Mouse (Mus musculus) embryonic facial prominence, embryonic 10.5 days (tissue): Measurements from ENCODE around the gene Zfand5. TPM values are rescaled to one million over a fixed set of nuclear protein-coding genes. Genes with fewer than 3 reads are reported as not detected.
A peak's percentile ranks its signal among the peaks of the same experiment; 100 is the strongest.
"Not testable (repeated sequence)": the region's sequence is repeated elsewhere in the genome, so short reads cannot be mapped to it uniquely, and the experiment has no call there.

ENCODE experiments used
- DNase-seq: peaks from one replicate; pipeline ENCODE4 v3.0.0-alpha.2; 2017; ENCODE audit warnings: low spot score
- H3K27ac ChIP-seq: fragments of 300-500 bp; sonication (generic); replicated peaks from 2 replicates; pipeline ENCODE4 v1.5.1; 2016; ENCODE audit warnings: mild to moderate bottlenecking
- H3K27me3 ChIP-seq: fragments of 300-500 bp; sonication (generic); replicated peaks from 2 replicates; pipeline ENCODE4 v1.6.1; 2016; ENCODE audit warnings: low read depth, mild to moderate bottlenecking; ENCODE audit not compliant: poor library complexity, severe bottlenecking
- H3K36me3 ChIP-seq: fragments of 300-500 bp; sonication (generic); replicated peaks from 2 replicates; pipeline ENCODE4 v1.6.1; 2016; ENCODE audit warnings: mild to moderate bottlenecking, moderate library complexity
- H3K4me1 ChIP-seq: fragments of 300-500 bp; sonication (generic); 2 replicates; pipeline ENCODE4 v1.6.1; 2016
- H3K4me3 ChIP-seq: fragments of 300-500 bp; sonication (generic); 2 replicates; pipeline ENCODE4 v1.5.1; 2016; ENCODE audit warnings: mild to moderate bottlenecking, moderate library complexity
- H3K9me3 ChIP-seq: fragments of 300-500 bp; sonication (generic); 2 replicates; pipeline ENCODE4 v1.6.1; 2016; ENCODE audit warnings: mild to moderate bottlenecking
- WGBS: fragments of 180-500 bp; shearing (Covaris S2); methylation state at CpG from one replicate; pipeline ENCODE4 v1.1.7; 2016; 5-methylcytosine and 5-hydroxymethylcytosine counted together
- polyA plus RNA-seq: library from polyadenylated mRNA; unstranded; fragments of >200 nt; fragmentation: Nextera tagmentation; extraction: Ambion mirVana; gene quantifications from 2 replicates; pipeline ENCODE4 v1.2.1, GENCODE M21; 2016

Gene Zfand5
- polyA plus RNA-seq = 96.3 and 99.2 TPM in 2 replicates

DNA sequence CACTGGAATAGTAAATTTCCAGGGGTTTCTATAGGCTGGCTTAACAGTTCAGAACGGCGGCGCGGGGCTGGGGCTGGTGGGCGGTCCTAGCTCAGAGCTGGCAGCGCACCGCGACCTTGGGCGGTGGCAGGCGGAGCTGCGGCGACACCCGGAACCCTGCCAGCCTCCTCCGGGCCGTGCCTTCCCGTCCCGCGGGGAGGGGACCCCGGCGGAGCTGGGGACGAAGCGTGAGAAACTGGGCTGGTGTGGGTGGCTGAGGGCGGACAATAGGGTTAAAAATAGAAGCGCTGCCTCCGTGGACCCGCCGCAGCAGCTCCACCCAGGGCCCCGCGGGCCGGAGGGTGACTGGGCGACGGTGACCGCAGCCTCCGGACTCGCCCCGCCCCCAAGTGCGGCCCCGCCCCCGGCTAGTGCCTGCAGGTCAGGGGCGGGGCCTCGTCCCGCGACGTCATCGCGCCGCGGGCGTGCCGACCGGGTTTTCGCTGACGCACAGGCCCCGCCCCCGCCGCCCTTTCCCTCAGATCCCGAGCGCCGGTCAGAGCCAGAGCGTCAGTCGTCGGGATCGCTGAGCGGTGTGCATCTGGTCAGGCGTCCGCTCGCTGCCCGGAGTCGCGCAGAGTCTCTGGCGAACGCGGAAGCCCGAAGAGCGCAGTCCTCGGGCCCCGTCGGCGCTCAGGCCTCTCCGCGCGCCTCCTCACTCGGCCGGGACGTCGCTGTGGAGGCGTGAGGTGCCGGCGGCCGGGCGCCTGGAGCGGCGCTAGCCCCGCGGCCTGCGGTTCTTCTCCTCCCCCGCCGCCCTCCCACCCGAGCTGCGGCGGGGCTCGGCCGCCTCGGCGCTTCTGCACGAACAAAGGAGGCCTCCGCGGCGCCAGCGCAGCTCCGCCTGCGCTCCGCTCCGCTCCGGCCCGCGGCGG, at the start of gene Zfand5:
Gene Zfand5, plus strand, starts transcription at position 538 of the 914 bp plus-strand sequence.
- Histone ChIP-seq H3K4me1 (peaks cover 17% of the 10 kb centered on the region), H3K36me3 (peaks cover 8% of the 10 kb centered on the region), H3K4me3 (peak within 1 kb of the TSS; percentile 92), H3K27ac (peak within 1 kb of the TSS; percentile 99), H3K27me3 (no peaks in the 10 kb centered on the region), H3K9me3 (no peaks in the 10 kb centered on the region)
- WGBS = under 1% methylated on average over 118 of the region's 118 CpGs
- peak; percentile 99 for DNase-seq

- no peak for DNase-seq
- H3K27me3 ChIP-seq = no peaks in the 10 kb centered on the region
- 73% methylated on average over 4 of the region's 4 CpGs for WGBS
- H3K9me3 ChIP-seq = no peaks in the 10 kb centered on the region
- H3K4me3 ChIP-seq = no peak overlapping the region
- no peaks in the 10 kb centered on the region for H3K36me3 ChIP-seq
- no peaks in the 10 kb centered on the region for H3K4me1 ChIP-seq
- H3K27ac ChIP-seq = no peak overlapping the region
Measured at GRCm38 (mm10) chr19:21227131-21227530, 44.9 kb upstream of the Zfand5 start.

- Histone ChIP-seq H3K9me3 (no peaks in the 10 kb centered on the region), H3K27ac (no peak overlapping the region), H3K36me3 (no peaks in the 10 kb centered on the region), H3K27me3 (no peaks in the 10 kb centered on the region), H3K4me3 (no peak overlapping the region), H3K4me1 (no peaks in the 10 kb centered on the region)
- WGBS = 37% methylated on average over 2 of the region's 2 CpGs
- DNase-seq = no peak
Measured at GRCm38 (mm10) chr19:21227754-21228153, 44.3 kb upstream of the Zfand5 start.

DNA sequence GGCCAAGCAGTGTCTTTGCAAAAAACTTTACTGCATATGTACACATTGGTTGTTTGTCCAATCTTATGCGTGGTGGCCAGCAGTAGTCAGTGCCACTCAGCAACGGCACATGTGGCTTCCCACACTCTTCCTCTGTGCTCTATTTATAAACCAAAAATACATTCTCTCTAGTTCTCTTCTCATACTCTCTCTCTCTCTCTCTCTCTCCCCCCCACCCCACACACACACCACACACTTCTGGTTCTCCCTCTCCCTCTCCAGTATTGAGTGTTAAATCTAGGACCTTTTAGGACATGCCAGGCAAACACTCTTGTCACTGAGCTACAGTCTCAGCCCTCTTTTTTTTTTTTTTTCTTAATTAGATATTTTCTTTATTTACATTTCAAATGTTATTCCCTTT, 23.3 kb upstream of the Zfand5 start:
- not testable (repeated sequence) for H3K4me1 ChIP-seq, H3K36me3 ChIP-seq, DNase-seq, H3K27ac ChIP-seq, H3K27me3 ChIP-seq, H3K4me3 ChIP-seq, H3K9me3 ChIP-seq
- 91% methylated on average over 2 of the region's 2 CpGs for WGBS

DNA sequence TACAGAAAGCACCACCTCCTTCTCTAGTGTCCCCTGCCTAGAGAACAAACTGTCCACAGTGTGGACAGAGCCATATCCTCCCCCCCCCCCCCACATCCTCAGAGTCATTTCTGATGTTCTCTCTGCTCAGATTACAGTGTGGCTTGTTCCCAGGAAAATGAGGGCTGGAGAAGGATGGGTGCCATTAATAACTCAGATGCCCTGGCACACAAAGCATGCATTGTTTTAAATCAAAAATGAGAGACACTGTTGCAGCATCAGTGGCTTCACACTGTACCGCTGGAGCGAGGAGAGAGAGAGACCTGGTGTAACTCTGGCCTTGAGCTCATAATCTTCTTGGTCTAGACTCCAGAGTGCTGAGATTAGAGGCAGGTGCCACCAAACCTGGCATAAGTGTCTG, 18.2 kb upstream of the Zfand5 start:
- 70% methylated on average over 2 of the region's 2 CpGs for WGBS

GRCm38 (mm10) chr19:21255920-21256319, 16.2 kb upstream of the Zfand5 start:
- DNase-seq = no peak
- H3K9me3 ChIP-seq = no peaks in the 10 kb centered on the region
- no peaks in the 10 kb centered on the region for H3K4me1 ChIP-seq
- no peak overlapping the region for H3K27ac ChIP-seq
- 83% methylated on average over 3 of the region's 3 CpGs for WGBS
- no peak overlapping the region for H3K4me3 ChIP-seq
- H3K36me3 ChIP-seq = no peaks in the 10 kb centered on the region
- no peaks in the 10 kb centered on the region for H3K27me3 ChIP-seq

More for the DNA sequence above, 18.2 kb upstream of the Zfand5 start:
- H3K4me1 ChIP-seq = no peaks in the 10 kb centered on the region
- no peaks in the 10 kb centered on the region for H3K27me3 ChIP-seq
- H3K4me3 ChIP-seq = no peak overlapping the region
- H3K27ac ChIP-seq = no peak overlapping the region
- no peaks in the 10 kb centered on the region for H3K36me3 ChIP-seq
- DNase-seq = no peak
- H3K9me3 ChIP-seq = no peaks in the 10 kb centered on the region

- no peak overlapping the region for H3K27ac ChIP-seq
- no peaks in the 10 kb centered on the region for H3K9me3 ChIP-seq
- no peaks in the 10 kb centered on the region for H3K36me3 ChIP-seq
- H3K27me3 ChIP-seq = no peaks in the 10 kb centered on the region
- no peak for DNase-seq
- no peaks in the 10 kb centered on the region for H3K4me1 ChIP-seq
- WGBS = 89% methylated on average over 2 of the region's 2 CpGs
- no peak overlapping the region for H3K4me3 ChIP-seq
Measured at GRCm38 (mm10) chr19:21259453-21259852, 12.6 kb upstream of the Zfand5 start.

DNA sequence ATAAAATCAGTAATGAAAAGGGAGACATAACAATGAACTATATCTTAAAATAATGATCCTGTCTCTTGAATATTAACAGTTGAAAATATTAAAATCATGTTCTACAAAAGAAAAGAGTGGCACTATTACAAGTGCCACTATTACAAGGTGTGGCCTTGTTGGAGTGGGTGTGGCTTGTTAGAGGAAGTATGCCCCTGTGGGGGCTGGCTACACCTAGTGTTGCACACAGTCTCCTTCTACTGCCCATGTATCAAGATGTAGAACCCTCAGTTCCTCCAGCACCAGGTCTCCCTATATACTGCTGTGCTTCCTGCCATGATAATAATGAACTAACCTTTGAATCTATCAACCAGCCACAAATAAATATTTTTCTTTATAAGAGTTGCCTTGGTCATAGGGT, 11.8 kb upstream of the Zfand5 start:
- DNase-seq = no peak
- H3K9me3 ChIP-seq = no peaks in the 10 kb centered on the region
- H3K36me3 ChIP-seq = no peaks in the 10 kb centered on the region
- H3K4me1 ChIP-seq = no peaks in the 10 kb centered on the region
- H3K27ac ChIP-seq = no peak overlapping the region
- H3K27me3 ChIP-seq = no peaks in the 10 kb centered on the region
- H3K4me3 ChIP-seq = no peak overlapping the region

- no peaks in the 10 kb centered on the region for H3K27me3 ChIP-seq
- no peaks in the 10 kb centered on the region for H3K36me3 ChIP-seq
- no peak for DNase-seq
- H3K9me3 ChIP-seq = no peaks in the 10 kb centered on the region
- 34% methylated on average over 8 of the region's 8 CpGs for WGBS
- H3K4me1 ChIP-seq = peaks cover 17% of the 10 kb centered on the region
- peak overlapping the region; percentile 92 for H3K4me3 ChIP-seq
- peak overlapping the region; percentile 99 for H3K27ac ChIP-seq
Measured at GRCm38 (mm10) chr19:21271186-21271585, 892 bp upstream of the Zfand5 start.

GRCm38 (mm10) chr19:21272655-21273284, 692 bp downstream of the Zfand5 start:
- no peaks in the 10 kb centered on the region for H3K9me3 ChIP-seq
- H3K4me3 ChIP-seq = peak overlapping the region; percentile 92
- peaks cover 17% of the 10 kb centered on the region for H3K4me1 ChIP-seq
- peak overlapping the region; percentile 99 for H3K27ac ChIP-seq
- peaks cover 16% of the 10 kb centered on the region for H3K36me3 ChIP-seq
- under 1% methylated on average over 66 of the region's 66 CpGs for WGBS
- DNase-seq = peak; percentile 77
- H3K27me3 ChIP-seq = no peaks in the 10 kb centered on the region

- Histone ChIP-seq H3K4me1 (peaks cover 17% of the 10 kb centered on the region), H3K27me3 (no peaks in the 10 kb centered on the region), H3K27ac (peak overlapping the region; percentile 99), H3K9me3 (no peaks in the 10 kb centered on the region), H3K36me3 (peaks cover 22% of the 10 kb centered on the region), H3K4me3 (peak overlapping the region; percentile 92)
- DNase-seq = no peak
- WGBS = 0% methylated on average over 4 of the region's 4 CpGs
Measured at GRCm38 (mm10) chr19:21273440-21273839, 1.4 kb downstream of the Zfand5 start.

DNA sequence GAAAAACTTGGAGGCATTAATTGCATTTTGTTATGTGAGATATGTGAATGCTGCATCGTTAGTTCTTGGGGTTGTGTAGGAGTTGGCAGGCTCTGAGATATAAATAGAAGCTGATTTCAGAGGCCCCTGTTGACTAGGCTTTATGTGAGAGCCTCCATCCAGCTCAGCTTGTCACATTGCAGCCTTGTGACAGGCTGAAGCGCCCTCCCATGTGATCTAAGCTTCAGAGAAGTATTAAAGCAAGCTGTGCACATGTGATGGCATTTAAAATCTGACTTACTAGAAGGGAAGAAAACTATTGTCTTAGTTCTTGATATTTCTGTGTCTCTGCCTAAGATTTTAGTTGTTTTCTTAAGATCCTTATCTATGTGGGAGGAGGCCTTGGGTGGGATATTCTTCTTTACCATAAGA, 2.1 kb downstream of the Zfand5 start:
- peak; percentile 56 for DNase-seq
- Histone ChIP-seq H3K9me3 (no peaks in the 10 kb centered on the region), H3K27ac (peak overlapping the region; percentile 44; the same call in 1 of the 2 replicates), H3K4me3 (peak overlapping the region; percentile 92), H3K4me1 (peaks cover 17% of the 10 kb centered on the region), H3K27me3 (no peaks in the 10 kb centered on the region), H3K36me3 (peaks cover 30% of the 10 kb centered on the region)
- WGBS = 2% methylated on average over 2 of the region's 2 CpGs

GRCm38 (mm10) chr19:21274714-21275113, 2.6 kb downstream of the Zfand5 start:
- no peak overlapping the region for H3K27ac ChIP-seq
- H3K4me3 ChIP-seq = peak overlapping the region; percentile 92
- no peaks in the 10 kb centered on the region for H3K9me3 ChIP-seq
- no peak for DNase-seq
- peaks cover 35% of the 10 kb centered on the region for H3K36me3 ChIP-seq
- WGBS = 61% methylated on average over 3 of the region's 3 CpGs
- H3K4me1 ChIP-seq = peaks cover 17% of the 10 kb centered on the region
- H3K27me3 ChIP-seq = no peaks in the 10 kb centered on the region
